Mouse (Mus musculus) erythroblast, embryonic 14.5 days (primary cell): Measurements from ENCODE around the gene Tecpr2.

ENCODE experiments used
- GATA1 ChIP-seq: IDR thresholded peaks from 2 replicates; pipeline ENCODE4 v1.6.1; 2012; ENCODE audit warnings: low read length, inconsistent platforms, mixed read lengths
- TAL1 ChIP-seq: IDR thresholded peaks from 3 replicates; pipeline ENCODE4 v1.6.1; 2012; ENCODE audit warnings: low read length, inconsistent platforms, mixed read lengths

DNA sequence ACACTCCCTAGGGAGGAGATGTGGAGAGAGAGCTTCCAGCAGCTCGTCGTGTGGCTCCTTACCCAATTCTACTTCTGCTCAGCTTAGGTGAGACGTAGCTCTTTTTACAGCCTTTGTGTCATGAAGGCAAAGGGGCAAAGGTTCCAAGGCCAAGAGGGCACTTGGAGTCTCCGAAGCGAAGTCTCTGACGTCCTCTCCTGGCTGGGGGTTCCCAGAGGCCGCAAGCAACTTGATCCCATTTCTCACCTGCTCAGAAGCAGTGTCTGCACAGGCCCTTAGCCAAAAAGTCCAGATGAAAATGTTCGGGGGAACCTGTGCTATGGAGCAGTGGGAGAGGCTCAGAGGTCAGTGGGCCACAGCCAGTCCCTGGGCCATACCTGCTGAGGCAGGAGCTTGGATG, 94.0 kb downstream of the Tecpr2 start:
- TF ChIP-seq TAL1 (no peak), GATA1 (no peak)
